Mouse (Mus musculus): Measurements from ENCODE around the gene Sox6.

GRCm38 (mm10) chr7:115580461-115580860 lies 458.1 kb downstream of the Sox6 start:
- TF ChIP-seq CTCF (IDR thresholded peaks at IDR 0.05; ENCODE audit: low read depth, low read length): no peak
- TF ChIP-seq TAL1 (conservative IDR thresholded peaks at IDR 0.05; ENCODE audit: low read depth, low read length): no peak
- no peak for TF ChIP-seq GATA1 (IDR thresholded peaks at IDR 0.05; ENCODE audit: borderline replicate concordance, low read length)
- TF ChIP-seq POLR2AphosphoS5 (IDR thresholded peaks at IDR 0.05; ENCODE audit: insufficient replicate concordance, low read depth, low read length): no peak

Measured in G1E (cell line).